Mouse (Mus musculus) thymus, adult 2 months (tissue): ENCODE data around the gene Stam. TPM values are rescaled to one million over a fixed set of nuclear protein-coding genes. Genes with fewer than 3 reads are reported as not detected.

Experiments used
- DNase-seq: peaks from one replicate; pipeline ENCODE4 v3.0.0; 2021
- H3K27ac ChIP-seq: fragments of 200-500 bp; 2 replicates; pipeline ENCODE4 v1.5.1; 2012; ENCODE audit warnings: low read length, control low read depth; ENCODE audit not compliant: control insufficient read depth, insufficient read depth
- H3K27me3 ChIP-seq: fragments of 200-500 bp; 2 replicates; pipeline ENCODE4 v1.6.1; 2012; ENCODE audit warnings: mild to moderate bottlenecking, low read length, moderate library complexity, mixed read lengths; ENCODE audit not compliant: control insufficient read depth, insufficient read depth
- H3K36me3 ChIP-seq: fragments of 200-500 bp; 2 replicates; pipeline ENCODE4 v1.6.1; 2012; ENCODE audit warnings: mild to moderate bottlenecking, low read length, moderate library complexity; ENCODE audit not compliant: control insufficient read depth, insufficient read depth
- H3K4me1 ChIP-seq: fragments of 200-500 bp; replicated peaks from 2 replicates; pipeline ENCODE4 v1.6.1; 2012; ENCODE audit warnings: low read length; ENCODE audit not compliant: control insufficient read depth, insufficient read depth
- H3K4me3 ChIP-seq: fragments of 200-500 bp; 2 replicates; pipeline ENCODE4 v1.5.1; 2012; ENCODE audit warnings: mild to moderate bottlenecking, low read length, control low read depth, moderate library complexity; ENCODE audit not compliant: control insufficient read depth, insufficient read depth
- CTCF ChIP-seq: fragments of 200-500 bp; IDR thresholded peaks from 2 replicates; pipeline ENCODE4 v1.5.1; 2012; ENCODE audit warnings: mild to moderate bottlenecking, control low read depth, low read length, moderate library complexity, borderline replicate concordance; ENCODE audit not compliant: control insufficient read depth, poor library complexity, insufficient read depth; ENCODE audit errors: extremely low read depth
- POLR2A ChIP-seq: fragments of 200-500 bp; IDR thresholded peaks from 2 replicates; pipeline ENCODE4 v1.6.1; 2012; ENCODE audit warnings: mild to moderate bottlenecking, low read length, control low read depth, moderate library complexity; ENCODE audit not compliant: control insufficient read depth, poor library complexity, insufficient read depth; ENCODE audit errors: extremely low read depth
- WGBS: fragments of 180-500 bp; shearing (Covaris S2); methylation state at CpG from one replicate; pipeline ENCODE4 v1.1.7; 2018; 5-methylcytosine and 5-hydroxymethylcytosine counted together
- polyA plus RNA-seq: library from polyadenylated mRNA; depleted of rRNA; stranded (reverse); fragments of >200 nt; gene quantifications from 2 replicates; pipeline ENCODE4 v1.2.3, GENCODE M21; 2012; rRNA removed

The Stam gene
- polyA plus RNA-seq, result 18.7 and 21.1 TPM in 2 replicates

GRCm38 (mm10) chr2:14073362-14074220, at the start of gene Stam:
TSS of gene Stam (plus strand) at chr2:14074098.
- H3K4me1 ChIP-seq, result peaks cover 5% of the 10 kb centered on the region
- peak within 1 kb of the TSS; percentile 56 for H3K27ac ChIP-seq
- H3K36me3 ChIP-seq, result no peaks in the 10 kb centered on the region
- TF ChIP-seq CTCF, result 0 out of 2 replicates have a peak, but pooled peaks have one; percentile 49
- peak; percentile 72 for TF ChIP-seq POLR2A
- H3K27me3 ChIP-seq, result no peaks in the 10 kb centered on the region
- DNase-seq, result peak; percentile 91
- H3K4me3 ChIP-seq, result peak within 1 kb of the TSS; percentile 81
- WGBS, result under 1% methylated on average over 50 of the region's 50 CpGs

- TF ChIP-seq POLR2A, result no peak
- no peak for TF ChIP-seq CTCF
- Histone ChIP-seq H3K27me3 (no peaks in the 10 kb centered on the region), H3K4me3 (no peak overlapping the region), H3K27ac (no peak overlapping the region), H3K36me3 (no peaks in the 10 kb centered on the region), H3K4me1 (no peaks in the 10 kb centered on the region)
- DNase-seq, result no peak
- 98% methylated on average over 2 of the region's 2 CpGs for WGBS
Observed at GRCm38 (mm10) chr2:14041249-14041648, 32.6 kb upstream of the Stam start.

GRCm38 (mm10) chr2:14043011-14043410, 30.9 kb upstream of the Stam start:
- no peak for DNase-seq
- Histone ChIP-seq H3K4me1 (no peaks in the 10 kb centered on the region), H3K27ac (no peak overlapping the region), H3K27me3 (no peaks in the 10 kb centered on the region), H3K4me3 (no peak overlapping the region), H3K36me3 (no peaks in the 10 kb centered on the region)
- WGBS, result 94% methylated on average over 3 of the region's 3 CpGs
- TF ChIP-seq CTCF, result no peak
- no peak for TF ChIP-seq POLR2A

- Histone ChIP-seq H3K36me3 (no peaks in the 10 kb centered on the region), H3K27me3 (no peaks in the 10 kb centered on the region), H3K27ac (no peak overlapping the region), H3K4me1 (no peaks in the 10 kb centered on the region), H3K4me3 (no peak overlapping the region)
- WGBS, result 93% methylated on average over 9 of the region's 9 CpGs
- TF ChIP-seq POLR2A (no peak), CTCF (no peak)
- no peak for DNase-seq
Observed at GRCm38 (mm10) chr2:14043577-14044170, 30.2 kb upstream of the Stam start.

GRCm38 (mm10) chr2:14048381-14048780, 25.5 kb upstream of the Stam start:
- TF ChIP-seq POLR2A (no peak), CTCF (no peak)
- H3K4me1 ChIP-seq, result no peaks in the 10 kb centered on the region
- no peaks in the 10 kb centered on the region for H3K36me3 ChIP-seq
- no peak overlapping the region for H3K27ac ChIP-seq
- no peak overlapping the region for H3K4me3 ChIP-seq
- no peaks in the 10 kb centered on the region for H3K27me3 ChIP-seq
- DNase-seq, result peak; percentile 63

- H3K4me3 ChIP-seq, result no peak overlapping the region
- 94% methylated on average over 5 of the region's 5 CpGs for WGBS
Observed at GRCm38 (mm10) chr2:14048808-14049207, 25.1 kb upstream of the Stam start.

More at GRCm38 (mm10) chr2:14048808-14049207, 25.1 kb upstream of the Stam start:
- no peaks in the 10 kb centered on the region for H3K27me3 ChIP-seq
- no peak for DNase-seq
- H3K36me3 ChIP-seq, result no peaks in the 10 kb centered on the region
- no peak for TF ChIP-seq CTCF
- TF ChIP-seq POLR2A, result no peak
- H3K27ac ChIP-seq, result no peak overlapping the region
- H3K4me1 ChIP-seq, result peaks cover 3% of the 10 kb centered on the region
